Mouse (Mus musculus) NIH3T3 (cell line): ENCODE measurements around the gene Ttyh2.

ENCODE experiments used
- DNase-seq: peaks from one replicate; pipeline ENCODE4 v3.0.0-alpha.2; 2012; ENCODE audit warnings: low read depth

The Ttyh2 gene

DNA sequence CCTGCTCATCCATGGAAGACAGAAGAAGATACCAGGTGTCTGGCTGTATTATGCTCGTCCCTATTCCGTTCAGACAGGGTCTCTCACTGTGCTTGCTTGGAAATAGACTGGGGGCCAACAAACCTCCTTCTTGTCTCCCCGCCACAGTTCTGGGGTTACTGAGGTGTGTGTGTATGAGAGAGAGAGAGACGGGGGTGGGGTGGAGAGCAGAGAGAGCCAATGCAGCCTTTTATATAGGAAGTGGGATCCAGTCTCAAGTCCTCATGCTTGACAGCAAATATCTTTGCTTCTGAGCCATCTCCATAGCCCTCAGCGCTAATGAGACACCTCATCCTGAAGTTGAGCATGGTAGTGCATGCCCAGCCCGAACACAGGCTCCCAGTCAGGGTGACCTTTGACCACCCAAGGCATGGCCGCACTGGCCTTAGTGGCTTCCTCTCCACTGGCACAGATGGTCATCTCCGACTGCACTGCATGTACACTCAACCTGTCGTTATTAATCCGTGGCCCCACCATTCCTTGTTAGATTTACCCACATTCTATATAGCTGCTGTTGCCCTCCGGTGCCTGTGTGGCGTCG lies 7.2 kb downstream of the Ttyh2 start:
- no peak for DNase-seq

DNA sequence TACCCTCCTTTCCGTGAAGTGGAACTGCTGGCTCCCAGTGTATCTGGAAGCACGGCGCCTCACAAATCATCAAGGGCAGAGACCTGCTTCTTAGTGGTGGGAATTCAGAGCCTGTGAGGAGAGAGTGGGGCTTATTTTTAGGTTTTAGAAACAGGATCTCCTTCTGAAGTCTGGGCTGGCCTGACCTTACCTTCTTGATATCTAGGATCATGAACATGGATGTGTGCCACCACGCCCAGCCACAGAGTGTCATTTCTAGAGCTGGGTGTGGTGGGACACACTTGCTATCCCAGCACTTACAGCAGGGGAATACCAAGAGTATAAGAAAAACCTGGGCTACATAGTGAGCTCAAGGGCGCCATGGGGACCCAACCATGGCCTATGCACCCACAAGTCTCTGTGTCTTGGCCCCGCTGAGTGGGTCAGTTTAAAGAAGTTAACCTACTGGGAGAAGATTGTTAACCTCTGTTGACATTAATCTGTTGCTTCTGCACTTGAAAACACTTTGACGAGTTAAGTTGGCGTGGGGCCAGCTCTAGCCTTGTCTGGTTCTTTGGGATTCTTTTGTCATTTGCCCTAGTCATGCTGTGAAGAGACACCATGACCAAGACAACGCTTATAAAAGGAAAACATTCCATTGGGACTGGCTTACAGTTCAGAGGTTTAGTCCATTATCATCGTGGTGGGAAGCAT lies 7.9 kb downstream of the Ttyh2 start:
- DNase-seq: no peak

DNA sequence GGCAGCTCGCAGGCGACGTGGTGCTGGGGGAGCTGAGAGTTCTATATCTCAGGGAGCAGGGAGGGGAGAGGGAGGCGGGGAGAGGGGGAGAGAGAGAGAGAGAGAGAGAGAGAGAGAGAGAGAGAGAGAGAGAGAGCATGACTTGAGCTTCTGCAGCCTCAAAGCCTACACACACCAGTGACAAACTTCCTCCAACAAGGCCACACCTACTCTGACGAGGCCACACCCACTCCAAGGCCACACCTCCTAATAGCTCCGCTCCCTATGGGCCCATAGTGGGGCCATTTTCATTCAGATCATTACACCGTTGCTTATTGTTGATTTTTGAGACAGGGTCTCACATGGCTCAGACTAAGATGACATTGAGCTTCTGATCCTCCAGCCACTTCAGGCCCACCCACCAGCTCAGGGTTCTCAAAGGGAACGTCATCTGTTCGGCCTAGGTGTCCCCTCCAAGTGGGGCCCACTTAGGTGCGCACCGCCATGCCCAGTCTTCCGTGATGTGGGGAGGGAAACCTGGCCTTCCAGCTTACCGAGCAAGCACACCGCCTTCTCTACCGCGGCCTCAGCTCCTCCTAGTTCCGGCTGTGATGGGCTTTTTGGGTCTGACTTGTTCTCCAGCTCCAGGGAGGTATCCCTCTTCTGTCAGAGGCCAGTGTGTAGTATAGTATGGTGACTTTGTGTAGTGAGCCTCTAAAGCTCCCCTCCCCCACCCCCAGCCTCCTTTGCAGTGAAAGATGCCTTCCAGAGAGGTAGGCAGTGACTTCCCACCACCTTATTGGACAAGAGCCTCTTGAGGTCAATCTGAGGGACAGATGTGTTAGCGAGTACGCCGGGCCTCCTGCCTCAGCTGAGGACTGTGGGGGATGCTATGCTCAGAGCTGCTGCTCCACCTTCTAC lies 8.7 kb downstream of the Ttyh2 start:
- DNase-seq: no peak

- DNase-seq: peak; percentile 54
Observed at GRCm38 (mm10) chr11:114684627-114685373, 9.6 kb downstream of the Ttyh2 start.

DNA sequence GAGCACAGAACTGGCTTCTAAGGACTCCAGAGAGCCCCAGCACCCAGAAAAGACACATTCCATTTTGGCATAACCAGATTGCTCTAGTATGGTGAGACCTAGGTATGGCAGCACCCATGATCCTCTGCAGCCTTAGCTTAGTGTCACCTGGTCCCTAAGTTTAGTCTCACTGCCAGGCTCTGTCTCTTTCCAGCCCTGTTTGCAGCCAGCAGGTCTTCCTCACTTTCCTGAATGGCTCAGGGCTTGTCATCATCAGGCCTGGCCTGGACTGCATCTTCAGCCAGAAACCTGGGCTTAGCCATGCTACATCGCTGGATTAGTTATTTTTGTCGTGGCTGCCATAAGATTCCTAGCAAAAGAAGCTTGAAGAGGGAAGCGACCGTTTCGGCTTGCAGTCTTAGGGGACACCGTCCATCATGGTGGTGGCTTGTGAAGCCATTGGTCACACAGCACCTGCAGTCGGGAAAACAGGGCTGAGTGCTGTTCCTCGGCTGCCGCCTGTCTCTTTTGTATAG lies 10.4 kb downstream of the Ttyh2 start:
- DNase-seq: no peak

GRCm38 (mm10) chr11:114686221-114686959 lies 11.2 kb downstream of the Ttyh2 start:
- no peak for DNase-seq

GRCm38 (mm10) chr11:114687574-114688188 lies 12.4 kb downstream of the Ttyh2 start:
- peak; percentile 97 for DNase-seq

DNA sequence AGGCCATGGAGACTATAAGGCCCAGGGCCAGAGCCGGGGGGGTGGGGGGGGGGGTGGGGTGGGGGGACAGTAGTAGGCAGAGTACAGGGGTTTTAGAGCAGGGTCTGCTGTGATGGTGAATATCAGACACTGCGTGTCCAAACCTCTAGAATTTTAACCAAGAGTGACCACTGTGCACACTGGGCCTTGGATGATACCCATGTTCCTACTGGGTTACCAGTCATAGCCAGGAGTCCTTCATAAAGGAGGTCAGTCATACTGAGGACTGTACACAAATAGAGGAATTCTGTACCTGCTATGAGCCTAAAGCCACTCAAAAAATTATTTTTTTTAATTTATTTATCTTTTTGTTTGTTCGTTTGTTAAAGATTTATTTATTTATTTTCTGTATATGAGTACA lies 13.5 kb downstream of the Ttyh2 start:
- no peak for DNase-seq

GRCm38 (mm10) chr11:114690192-114690591 lies 15.0 kb downstream of the Ttyh2 start:
- no peak for DNase-seq

DNA sequence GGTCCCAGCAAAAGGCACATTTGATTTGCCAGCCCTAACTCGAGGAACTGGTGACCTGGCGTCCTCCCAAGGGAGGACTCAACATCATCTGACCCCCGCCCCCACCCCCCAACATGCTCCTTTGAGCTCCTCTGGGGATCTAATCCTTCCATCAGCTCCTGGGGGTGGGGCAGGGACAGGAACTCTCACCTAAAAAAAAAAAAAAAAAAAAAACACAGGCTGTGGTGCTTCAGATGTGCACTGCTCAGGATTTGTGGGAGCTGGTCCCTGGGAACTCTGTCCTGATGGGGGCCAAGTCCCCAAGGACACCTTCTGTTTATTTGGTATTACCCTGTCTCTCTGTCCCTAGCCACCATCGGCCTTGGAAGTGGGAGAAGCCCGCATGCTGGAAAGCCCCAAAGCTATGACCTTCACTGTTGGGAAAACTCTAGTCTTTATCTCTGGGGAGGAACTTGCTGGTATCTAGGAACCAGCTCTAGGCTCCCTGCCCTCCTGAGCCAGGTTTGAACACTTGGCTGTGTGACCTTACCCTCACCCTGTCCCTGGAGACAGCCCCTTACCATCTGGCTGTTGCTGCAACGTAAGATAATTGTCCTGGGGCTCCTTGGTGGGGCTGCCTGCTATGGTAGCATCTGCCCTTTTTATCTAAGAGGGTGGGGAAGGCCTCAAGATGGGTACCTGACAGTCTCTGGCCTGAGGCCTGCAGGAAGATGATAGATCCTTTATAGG lies 16.4 kb downstream of the Ttyh2 start:
- DNase-seq: no peak

DNA sequence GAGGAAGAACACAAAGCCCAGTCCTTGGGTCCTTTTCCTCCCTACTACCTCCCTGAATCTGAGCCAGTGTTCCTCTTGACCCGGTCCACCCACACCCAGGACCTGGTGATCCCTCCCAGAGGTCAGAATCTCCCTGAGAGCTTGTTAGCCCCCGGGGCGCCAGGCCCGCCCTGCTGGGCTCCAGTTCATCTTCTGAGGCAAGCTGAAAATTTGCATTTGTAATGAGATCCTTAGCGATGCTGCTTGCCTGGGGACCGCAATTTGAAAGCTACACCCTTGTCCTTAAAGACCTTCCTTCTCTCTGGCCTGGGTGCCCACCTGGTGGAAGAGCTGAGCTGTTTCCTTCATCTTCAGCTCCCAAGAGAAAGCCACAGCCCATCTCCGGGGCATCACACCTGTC lies 17.4 kb downstream of the Ttyh2 start:
- DNase-seq: no peak

GRCm38 (mm10) chr11:114693456-114693855 lies 18.2 kb downstream of the Ttyh2 start:
- DNase-seq: no peak

GRCm38 (mm10) chr11:114694451-114694850 lies 19.2 kb downstream of the Ttyh2 start:
- DNase-seq: peak; percentile 79

DNA sequence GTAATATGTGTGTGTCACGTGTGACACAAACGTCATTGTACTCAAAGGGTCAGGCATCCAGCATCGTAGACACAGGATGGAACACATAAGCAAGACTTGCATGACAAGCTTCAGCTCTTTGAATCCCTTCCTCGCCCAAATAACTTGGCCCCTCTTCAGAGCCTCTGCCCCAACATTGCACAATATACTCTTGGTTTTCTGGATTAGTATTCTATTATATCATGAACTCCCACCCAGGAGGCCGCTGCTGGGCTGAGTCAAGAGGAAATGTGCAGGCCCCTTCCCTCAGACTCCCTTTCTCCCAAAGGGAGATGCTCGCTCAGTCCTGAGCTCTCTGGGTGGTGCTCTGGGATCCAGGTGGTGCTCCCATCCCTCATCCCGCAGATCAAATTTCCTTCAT lies 23.3 kb downstream of the Ttyh2 start:
- no peak for DNase-seq

GRCm38 (mm10) chr11:114699511-114699910 lies 24.3 kb downstream of the Ttyh2 start:
- DNase-seq: no peak

DNA sequence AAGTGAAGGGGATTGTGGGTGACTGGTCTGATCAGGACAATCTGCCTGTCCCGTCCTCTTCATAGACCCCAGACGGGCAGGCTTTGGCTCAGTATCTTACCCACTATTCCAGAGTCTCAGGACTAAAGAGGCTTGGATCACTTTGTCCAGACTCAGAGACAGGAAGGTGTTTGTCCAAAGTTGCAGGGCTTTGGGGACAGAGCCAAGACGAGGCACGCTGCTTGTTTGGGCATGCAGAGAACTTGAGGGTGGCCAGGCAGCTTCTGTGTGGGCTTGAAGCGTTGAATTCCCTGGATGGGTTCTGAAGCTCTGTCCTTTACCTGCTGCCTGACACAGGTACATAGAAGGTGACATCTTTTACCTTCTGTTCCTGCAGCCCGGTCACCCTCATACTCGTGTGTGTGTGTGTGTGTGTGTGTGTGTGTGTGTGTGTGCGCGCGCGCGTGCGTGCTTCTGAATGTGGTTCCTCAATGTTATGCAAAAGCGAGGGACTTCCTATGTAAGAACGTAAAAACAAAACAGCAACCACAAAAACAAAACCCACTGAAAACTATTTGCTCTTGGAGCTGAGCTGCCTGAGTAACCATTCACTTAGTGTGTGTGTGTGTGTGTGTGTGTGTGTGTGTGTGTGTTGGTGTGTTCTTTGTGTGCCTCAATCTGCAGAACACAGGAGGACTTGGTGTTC lies 27.2 kb downstream of the Ttyh2 start:
- DNase-seq: no peak

DNA sequence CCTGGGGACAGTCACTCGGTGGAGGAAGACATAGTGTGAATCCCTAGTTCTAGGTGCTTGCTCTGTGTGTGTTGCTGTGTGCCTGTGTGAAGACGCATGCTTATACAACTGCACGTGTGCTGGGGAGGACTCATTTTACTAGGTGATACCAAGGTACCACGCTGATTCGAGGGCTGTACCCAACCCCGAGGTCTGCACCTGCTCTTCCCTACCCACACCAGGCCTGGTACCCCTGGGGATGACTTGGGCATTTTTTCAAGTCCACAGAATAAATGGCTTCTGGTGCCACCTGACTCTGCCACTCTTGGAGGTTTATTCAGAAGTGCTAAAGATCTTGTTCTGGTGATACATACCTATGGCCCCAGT lies 27.7 kb downstream of the Ttyh2 start:
- no peak for DNase-seq

DNA sequence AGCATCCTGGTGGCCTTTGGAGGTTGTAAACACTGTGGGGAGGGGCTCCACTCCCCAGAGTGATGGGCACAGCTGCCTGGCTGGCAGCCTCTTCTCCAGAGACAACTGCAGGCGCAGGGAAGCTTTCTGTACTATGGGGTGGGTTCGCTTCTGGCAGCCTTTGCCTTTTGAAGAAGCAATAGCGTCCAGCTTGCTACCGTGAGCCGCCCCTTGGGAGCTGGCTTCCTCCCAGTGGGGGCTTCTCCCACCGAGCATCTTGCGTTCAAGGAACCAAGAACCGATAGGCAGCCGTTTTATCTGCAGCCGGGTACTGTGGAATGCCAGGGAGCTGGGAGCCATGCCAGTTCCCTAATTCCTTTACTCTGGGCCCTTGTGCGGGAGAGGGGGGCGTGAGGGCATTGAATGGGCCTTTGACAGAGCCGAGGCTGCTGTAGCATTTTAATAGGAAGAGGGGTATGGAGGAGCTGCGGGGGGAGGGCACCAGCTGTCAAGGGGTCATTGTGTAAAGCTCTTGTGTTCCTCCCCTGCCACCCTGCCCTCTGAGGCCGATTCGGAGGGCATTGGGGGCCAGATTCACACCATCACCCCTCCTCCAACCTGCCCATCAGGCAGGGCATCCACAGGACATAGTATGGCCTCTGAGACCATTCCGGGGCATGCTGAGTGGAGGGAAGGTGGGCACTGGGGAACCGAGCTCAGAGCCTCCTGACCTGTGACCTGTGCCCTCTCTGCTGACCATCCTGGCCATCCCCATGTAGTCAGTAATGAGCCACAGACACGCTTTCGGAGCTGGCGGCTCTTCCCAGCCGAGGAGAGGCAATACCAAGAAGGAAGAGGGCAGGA lies 29.1 kb downstream of the Ttyh2 start:
- no peak for DNase-seq

DNA sequence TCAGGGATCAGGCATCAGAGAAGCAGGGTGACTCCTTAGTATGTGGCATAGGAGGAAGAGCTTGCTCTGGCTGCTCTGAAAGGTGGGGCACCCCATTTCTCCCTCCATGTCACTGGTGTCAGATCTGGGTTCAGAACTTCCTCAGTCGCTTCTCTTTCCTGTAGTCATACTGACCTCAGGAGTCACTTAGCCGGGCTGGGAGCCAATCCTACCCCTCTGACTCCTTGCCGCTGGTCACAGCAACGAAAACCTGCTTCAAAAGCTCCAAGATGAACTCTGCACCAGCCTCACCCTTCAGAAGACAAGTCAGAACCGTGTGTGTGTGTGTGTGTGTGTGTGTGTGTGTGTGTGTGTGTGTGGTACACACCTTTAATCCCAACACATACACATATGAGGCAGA lies 31.1 kb downstream of the Ttyh2 start:
- DNase-seq: no peak
